Mouse (Mus musculus): Measurements from ENCODE around the gene Serpinc1.

- no peak for TF ChIP-seq CTCF (IDR thresholded peaks at IDR 0.05)
- TF ChIP-seq EP300 (IDR thresholded peaks at IDR 0.05), result no peak
Measured at GRCm38 (mm10) chr1:161033856-161034434, 55.6 kb downstream of the Serpinc1 start.

Measured in lung, postnatal 0 days (tissue).